Mouse (Mus musculus): Measurements from ENCODE around the gene Rpgrip1l.

DNA sequence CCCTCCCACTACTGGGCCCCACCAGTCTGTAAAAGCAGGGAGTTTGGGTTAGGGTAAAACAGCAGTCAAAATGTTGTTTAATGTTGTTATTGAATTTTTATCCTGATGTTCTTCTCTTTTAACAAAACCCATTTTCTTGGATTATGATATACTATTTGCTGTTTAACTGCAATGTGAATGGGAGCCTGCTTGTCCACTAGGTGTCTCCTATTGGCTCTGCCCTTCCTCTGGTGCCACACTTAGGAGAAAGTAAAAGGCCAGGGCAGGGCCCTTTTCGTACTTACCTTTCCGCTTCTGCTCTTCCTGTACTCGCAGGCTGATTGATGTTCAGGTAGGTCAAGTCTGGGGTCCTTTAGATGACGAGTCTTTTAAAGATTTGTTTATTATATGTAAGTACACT lies 40.8 kb upstream of the Rpgrip1l start:
- TF ChIP-seq CTCF (IDR thresholded peaks at IDR 0.05; ENCODE audit: borderline replicate concordance, control insufficient read depth, extremely low read depth, insufficient read depth, low read length, poor library complexity) (no peak), POLR2A (IDR thresholded peaks at IDR 0.05; ENCODE audit: control insufficient read depth, extremely low read depth, insufficient read depth, low read length, poor library complexity) (no peak)
